Comparison of ENCODE assay signal across 31 mouse cellular contexts in genomic region chr13:114296556-114296955, GRCm38 (mm10).
DNase-seq lines count a peak whose midpoint lies in the region; ATAC-seq lines count a peak whose summit lies in the region.
"Had no signal": no experiment of that assay in that cellular context is flagged by ENCODE, and none has a peak within 500 bp of the region (broad histone marks: within the 10 kb centered on the region; RNA-seq: fewer than 3 reads in every experiment).

No protein-coding gene starts in this region.

- WGBS in midbrain, embryonic 14.5 days = 89% methylated on average over 4 of the region's 4 CpGs

- DNase-seq in heart, adult 9 months (ENCODE audit: low spot score in 2 of 2) = peak; percentile 10 to 23
- no peak for DNase-seq in heart, postnatal 4 days
- peak; percentile 63 for DNase-seq in urinary bladder, postnatal 14 days (ENCODE audit: low spot score)
- DNase-seq in urinary bladder, adult 2 months (ENCODE audit: low spot score) = no peak
- DNase-seq in ES-CJ7 (ENCODE audit: low read depth, low spot score) = peak; percentile 38
- peak; percentile 26 for DNase-seq in fat pad, adult 2 months (ENCODE audit: extremely low read depth, low read depth, low spot score)
- no peak for DNase-seq in lung, postnatal 36 days
- DNase-seq in midbrain, embryonic 14.5 days = no peak
- DNase-seq: adrenal gland, adult 8-10 months; adrenal gland, postnatal 25 days; B cell, adult 2 months; cerebellum, adult 11-12 months; cerebellum, adult 8-10 months; cerebellum, postnatal 10 days; cerebellum, postnatal 36 days; embryo, embryonic 11 days; forebrain, postnatal 0 days; gastrocnemius, adult 2 months; gastrocnemius, postnatal 14 days; heart, postnatal 36 days had no signal

- no peak overlapping the region for H3K4me3 ChIP-seq in midbrain, embryonic 14.5 days (replicated peaks; ENCODE audit: low read depth, low read length)
- H3K4me3 ChIP-seq: embryonic facial prominence, embryonic 10.5 days; embryonic facial prominence, embryonic 13.5 days; erythroblast, embryonic 14.5 days; forebrain, embryonic 10.5 days; forebrain, embryonic 13.5 days; gastrocnemius, adult 2 months; heart, embryonic 12.5 days; heart, embryonic 15.5 days; hindbrain, embryonic 12.5 days; hindbrain, embryonic 15.5 days had no signal

- no peaks in the 10 kb centered on the region for H3K9me3 ChIP-seq in midbrain, embryonic 14.5 days (ENCODE audit: control insufficient read depth, low read length)
- H3K9me3 ChIP-seq: embryonic facial prominence, embryonic 10.5 days; embryonic facial prominence, embryonic 13.5 days; forebrain, embryonic 10.5 days; forebrain, embryonic 13.5 days; heart, embryonic 12.5 days; heart, embryonic 15.5 days; hindbrain, embryonic 12.5 days; hindbrain, embryonic 15.5 days had no signal

- ATAC-seq in midbrain, embryonic 14.5 days (ENCODE audit: low FRiP score, low TSS enrichment) = no peak
- ATAC-seq: activated CD4-positive, CD25-positive, alpha-beta regulatory T cell, adult 4 months; forebrain, embryonic 13.5 days; forebrain, postnatal 0 days had no signal

- no peak overlapping the region for H3K9ac ChIP-seq in midbrain, embryonic 14.5 days (replicated peaks; ENCODE audit: low read length)
- H3K9ac ChIP-seq: embryonic facial prominence, embryonic 13.5 days; forebrain, embryonic 13.5 days; forebrain, postnatal 0 days; heart, embryonic 12.5 days; heart, embryonic 15.5 days; hindbrain, embryonic 12.5 days; hindbrain, embryonic 15.5 days had no signal

- H3K27me3 ChIP-seq in midbrain, embryonic 14.5 days (ENCODE audit: control insufficient read depth, insufficient read depth, low read length) = no peaks in the 10 kb centered on the region
- H3K27me3 ChIP-seq: CH12.LX; embryonic facial prominence, embryonic 13.5 days; forebrain, embryonic 13.5 days; heart, embryonic 12.5 days; heart, embryonic 15.5 days; hindbrain, embryonic 12.5 days; hindbrain, embryonic 15.5 days had no signal

- H3K36me3 ChIP-seq in midbrain, embryonic 14.5 days (ENCODE audit: control insufficient read depth, insufficient read depth, low read length) = no peaks in the 10 kb centered on the region
- H3K36me3 ChIP-seq: embryonic facial prominence, embryonic 13.5 days; heart, embryonic 15.5 days; hindbrain, embryonic 15.5 days had no signal

- H3K4me1 ChIP-seq in midbrain, embryonic 14.5 days (ENCODE audit: control insufficient read depth, insufficient read depth, low read length) = no peaks in the 10 kb centered on the region
- H3K4me1 ChIP-seq: embryonic facial prominence, embryonic 10.5 days; embryonic facial prominence, embryonic 13.5 days; forebrain, embryonic 10.5 days; forebrain, embryonic 13.5 days; heart, embryonic 15.5 days; hindbrain, embryonic 12.5 days; hindbrain, embryonic 15.5 days had no signal

- no peak overlapping the region for H3K4me2 ChIP-seq in midbrain, embryonic 14.5 days (ENCODE audit: low read length)
- H3K4me2 ChIP-seq: embryonic facial prominence, embryonic 13.5 days; forebrain, embryonic 13.5 days; heart, embryonic 12.5 days; heart, embryonic 15.5 days; hindbrain, embryonic 12.5 days; hindbrain, embryonic 15.5 days had no signal

- H3K27ac ChIP-seq in midbrain, embryonic 14.5 days (replicated peaks; ENCODE audit: low read depth, low read length) = no peak overlapping the region
- H3K27ac ChIP-seq: embryonic facial prominence, embryonic 10.5 days; embryonic facial prominence, embryonic 13.5 days; forebrain, embryonic 10.5 days; forebrain, embryonic 13.5 days; gastrocnemius, adult 2 months; heart, embryonic 15.5 days; hindbrain, embryonic 12.5 days; hindbrain, embryonic 15.5 days had no signal

Comparison
In these comparisons a context has a peak if more than half of its experiments do, and no peak if none do; other contexts are left out.
1. DNase-seq: peak in heart, adult 9 months (2 of 2), urinary bladder, postnatal 14 days (single experiment), ES-CJ7 (single experiment) and fat pad, adult 2 months (single experiment); none in heart, postnatal 4 days (single experiment), urinary bladder, adult 2 months (single experiment), lung, postnatal 36 days (single experiment) and midbrain, embryonic 14.5 days (single experiment).